Mouse (Mus musculus): Measurements from ENCODE around the gene Rab23. TPM values are rescaled to one million over a fixed set of nuclear protein-coding genes. Genes with fewer than 3 reads are reported as not detected.

Rab23 gene
- polyA plus RNA-seq, 1 experiment from 2014 or later: 14.1 TPM

- 39% methylated on average over 4 of the region's 4 CpGs for WGBS
- H3K9ac ChIP-seq: no peak overlapping the region
- no peaks in the 10 kb centered on the region; the same call in 1 of the 2 replicates for H3K27me3 ChIP-seq (replicated peaks)
Observed at GRCm38 (mm10) chr1:33690087-33690448, 29.6 kb upstream of the Rab23 start.

GRCm38 (mm10) chr1:33693893-33694292 lies 25.8 kb upstream of the Rab23 start:
- H3K27ac ChIP-seq (replicated peaks): no peak overlapping the region
- 71% methylated on average over 3 of the region's 3 CpGs for WGBS
- H3K27me3 ChIP-seq (replicated peaks): no peaks in the 10 kb centered on the region; the same call in 1 of the 2 replicates
- H3K9ac ChIP-seq: no peak overlapping the region
- H3K4me2 ChIP-seq: no peak overlapping the region
- no peak overlapping the region for H3K4me3 ChIP-seq
- no peaks in the 10 kb centered on the region for H3K36me3 ChIP-seq
- no peaks in the 10 kb centered on the region for H3K4me1 ChIP-seq
- no peaks in the 10 kb centered on the region for H3K9me3 ChIP-seq
- ATAC-seq (ENCODE audit: extremely low read depth, insufficient number of reproducible peaks, low FRiP score, low TSS enrichment): no peak

More at GRCm38 (mm10) chr1:33690087-33690448, 29.6 kb upstream of the Rab23 start:
- no peak overlapping the region for H3K4me3 ChIP-seq
- no peak for ATAC-seq (ENCODE audit: extremely low read depth, insufficient number of reproducible peaks, low FRiP score, low TSS enrichment)
- H3K27ac ChIP-seq (replicated peaks): no peak overlapping the region
- no peak overlapping the region for H3K4me2 ChIP-seq
- no peaks in the 10 kb centered on the region for H3K4me1 ChIP-seq
- no peaks in the 10 kb centered on the region for H3K36me3 ChIP-seq
- H3K9me3 ChIP-seq: no peaks in the 10 kb centered on the region

GRCm38 (mm10) chr1:33696016-33696415 lies 23.7 kb upstream of the Rab23 start:
- Histone ChIP-seq H3K4me3 (no peak overlapping the region), H3K9me3 (no peaks in the 10 kb centered on the region), H3K27me3 (replicated peaks) (no peaks in the 10 kb centered on the region; the same call in 1 of the 2 replicates)

GRCm38 (mm10) chr1:33701244-33701643 lies 18.4 kb upstream of the Rab23 start:
- Histone ChIP-seq H3K4me1 (no peaks in the 10 kb centered on the region), H3K27ac (replicated peaks) (no peak overlapping the region), H3K9ac (no peak overlapping the region), H3K4me3 (no peak overlapping the region), H3K9me3 (no peaks in the 10 kb centered on the region), H3K36me3 (no peaks in the 10 kb centered on the region), H3K4me2 (no peak overlapping the region), H3K27me3 (replicated peaks) (no peaks in the 10 kb centered on the region)
- 80% methylated on average over 3 of the region's 3 CpGs for WGBS
- ATAC-seq (ENCODE audit: extremely low read depth, insufficient number of reproducible peaks, low FRiP score, low TSS enrichment): no peak

More at GRCm38 (mm10) chr1:33696016-33696415, 23.7 kb upstream of the Rab23 start:
- no peak for ATAC-seq (ENCODE audit: extremely low read depth, insufficient number of reproducible peaks, low FRiP score, low TSS enrichment)
- Histone ChIP-seq H3K36me3 (no peaks in the 10 kb centered on the region), H3K4me2 (no peak overlapping the region), H3K4me1 (no peaks in the 10 kb centered on the region), H3K27ac (replicated peaks) (no peak overlapping the region), H3K9ac (no peak overlapping the region)
- WGBS: 70% methylated on average over 2 of the region's 2 CpGs

GRCm38 (mm10) chr1:33709615-33710014 lies 10.1 kb upstream of the Rab23 start:
- no peaks in the 10 kb centered on the region for H3K36me3 ChIP-seq
- no peaks in the 10 kb centered on the region for H3K9me3 ChIP-seq
- 0 out of 2 replicates have a peak, but pooled peaks cover 6% of the 10 kb centered on the region for H3K27me3 ChIP-seq (replicated peaks)
- 58% methylated on average over 2 of the region's 2 CpGs for WGBS
- H3K4me3 ChIP-seq: no peak overlapping the region
- H3K9ac ChIP-seq: no peak overlapping the region
- no peak overlapping the region for H3K4me2 ChIP-seq
- no peak for ATAC-seq (ENCODE audit: extremely low read depth, insufficient number of reproducible peaks, low FRiP score, low TSS enrichment)
- no peaks in the 10 kb centered on the region; the same call in 1 of the 2 replicates for H3K4me1 ChIP-seq
- no peak overlapping the region for H3K27ac ChIP-seq (replicated peaks)

- H3K27ac ChIP-seq (replicated peaks): no peak overlapping the region
- H3K4me3 ChIP-seq: no peak overlapping the region
- H3K9me3 ChIP-seq: no peaks in the 10 kb centered on the region
- H3K27me3 ChIP-seq (replicated peaks): 0 out of 2 replicates have a peak, but pooled peaks cover 6% of the 10 kb centered on the region
- H3K4me2 ChIP-seq: no peak overlapping the region
- H3K4me1 ChIP-seq: no peaks in the 10 kb centered on the region; the same call in 1 of the 2 replicates
- no peak overlapping the region for H3K9ac ChIP-seq
- H3K36me3 ChIP-seq: no peaks in the 10 kb centered on the region
- no peak for ATAC-seq (ENCODE audit: extremely low read depth, insufficient number of reproducible peaks, low FRiP score, low TSS enrichment)
- WGBS: 83% methylated on average over 5 of the region's 5 CpGs
Observed at GRCm38 (mm10) chr1:33712026-33712425, 7.7 kb upstream of the Rab23 start.

GRCm38 (mm10) chr1:33714796-33715195 lies 4.9 kb upstream of the Rab23 start:
- H3K4me2 ChIP-seq: peak overlapping the region; percentile 42
- H3K36me3 ChIP-seq: no peaks in the 10 kb centered on the region
- H3K4me3 ChIP-seq: no peak overlapping the region
- ATAC-seq (ENCODE audit: extremely low read depth, insufficient number of reproducible peaks, low FRiP score, low TSS enrichment): no peak
- no peak overlapping the region for H3K27ac ChIP-seq (replicated peaks)
- 6% methylated on average over 10 of the region's 10 CpGs for WGBS
- no peaks in the 10 kb centered on the region for H3K9me3 ChIP-seq
- H3K4me1 ChIP-seq: no peaks in the 10 kb centered on the region; the same call in 1 of the 2 replicates
- 0 out of 2 replicates have a peak, but pooled peaks cover 6% of the 10 kb centered on the region for H3K27me3 ChIP-seq (replicated peaks)
- no peak overlapping the region for H3K9ac ChIP-seq

GRCm38 (mm10) chr1:33717636-33718035 lies 2.1 kb upstream of the Rab23 start:
- Histone ChIP-seq H3K27ac (replicated peaks) (no peak overlapping the region), H3K9ac (no peak overlapping the region), H3K4me1 (peaks cover 8% of the 10 kb centered on the region), H3K4me2 (no peak overlapping the region), H3K36me3 (peaks cover 11% of the 10 kb centered on the region), H3K9me3 (no peaks in the 10 kb centered on the region), H3K27me3 (replicated peaks) (0 out of 2 replicates have a peak, but pooled peaks cover 6% of the 10 kb centered on the region), H3K4me3 (no peak overlapping the region)
- ATAC-seq (ENCODE audit: extremely low read depth, insufficient number of reproducible peaks, low FRiP score, low TSS enrichment): no peak
- 76% methylated on average over 1 of the region's 1 CpGs for WGBS

- WGBS: 0% methylated on average over 28 of the region's 41 CpGs
Observed at GRCm38 (mm10) chr1:33720231-33720630, 544 bp downstream of the Rab23 start.

GRCm38 (mm10) chr1:33721020-33721419 lies 1.3 kb downstream of the Rab23 start:
- H3K4me1 ChIP-seq: peaks cover 8% of the 10 kb centered on the region
- peak overlapping the region; percentile 77 for H3K4me2 ChIP-seq
- 0 out of 2 replicates have a peak overlapping the region, but pooled peaks have one; percentile 42 for H3K9ac ChIP-seq
- peaks cover 42% of the 10 kb centered on the region for H3K36me3 ChIP-seq
- H3K27ac ChIP-seq (replicated peaks): no peak overlapping the region
- H3K9me3 ChIP-seq: no peaks in the 10 kb centered on the region
- peak overlapping the region; percentile 81 for H3K4me3 ChIP-seq
- WGBS: 71% methylated on average over 7 of the region's 7 CpGs
- H3K27me3 ChIP-seq (replicated peaks): no peaks in the 10 kb centered on the region
- no peak for ATAC-seq (ENCODE audit: extremely low read depth, insufficient number of reproducible peaks, low FRiP score, low TSS enrichment)

More at GRCm38 (mm10) chr1:33720231-33720630, 544 bp downstream of the Rab23 start:
- Histone ChIP-seq H3K27me3 (replicated peaks) (no peaks in the 10 kb centered on the region), H3K27ac (replicated peaks) (peak overlapping the region; percentile 76), H3K36me3 (peaks cover 34% of the 10 kb centered on the region), H3K4me1 (peaks cover 8% of the 10 kb centered on the region), H3K9me3 (no peaks in the 10 kb centered on the region), H3K4me2 (peak overlapping the region; percentile 77), H3K9ac (peak overlapping the region; percentile 92), H3K4me3 (peak overlapping the region; percentile 81)
- no peak for ATAC-seq (ENCODE audit: extremely low read depth, insufficient number of reproducible peaks, low FRiP score, low TSS enrichment)

GRCm38 (mm10) chr1:33724516-33724915 lies 4.8 kb downstream of the Rab23 start:
- Histone ChIP-seq H3K27me3 (replicated peaks) (no peaks in the 10 kb centered on the region), H3K9me3 (no peaks in the 10 kb centered on the region), H3K4me1 (peaks cover 8% of the 10 kb centered on the region), H3K4me2 (no peak overlapping the region), H3K9ac (no peak overlapping the region), H3K4me3 (no peak overlapping the region), H3K36me3 (peaks cover 73% of the 10 kb centered on the region), H3K27ac (replicated peaks) (no peak overlapping the region)
- WGBS: 82% methylated on average over 6 of the region's 6 CpGs
- no peak for ATAC-seq (ENCODE audit: extremely low read depth, insufficient number of reproducible peaks, low FRiP score, low TSS enrichment)

- H3K4me2 ChIP-seq: no peak overlapping the region
- ATAC-seq (ENCODE audit: extremely low read depth, insufficient number of reproducible peaks, low FRiP score, low TSS enrichment): no peak
- no peak overlapping the region for H3K4me3 ChIP-seq
- peaks cover 8% of the 10 kb centered on the region for H3K4me1 ChIP-seq
- no peaks in the 10 kb centered on the region for H3K9me3 ChIP-seq
- no peak overlapping the region for H3K27ac ChIP-seq (replicated peaks)
- 78% methylated on average over 5 of the region's 5 CpGs for WGBS
- no peaks in the 10 kb centered on the region for H3K27me3 ChIP-seq (replicated peaks)
- no peak overlapping the region for H3K9ac ChIP-seq
- H3K36me3 ChIP-seq: peaks cover 79% of the 10 kb centered on the region
Observed at GRCm38 (mm10) chr1:33725086-33725485, 5.4 kb downstream of the Rab23 start.
